Mouse (Mus musculus) hindbrain, embryonic 16.5 days (tissue): ENCODE measurements around the gene Gm36210. TPM values are rescaled to one million over a fixed set of nuclear protein-coding genes. Genes with fewer than 3 reads are reported as not detected.

ENCODE experiments used
- ATAC-seq: fragments of 200-750 bp; cut with Nextera tagmentation; 2 replicates; pipeline ENCODE4 v1.8.0; 2017; ENCODE audit warnings: moderate TSS enrichment, moderate library complexity
- H3K27ac ChIP-seq: fragments of 300-500 bp; sonication (generic); 2 replicates; pipeline ENCODE4 v1.5.1; 2014; ENCODE audit warnings: low read depth, mild to moderate bottlenecking, control low read depth, low read length, moderate library complexity
- H3K27me3 ChIP-seq: fragments of 300-500 bp; sonication (generic); replicated peaks from 2 replicates; pipeline ENCODE4 v1.6.1; 2014; ENCODE audit warnings: low read length; ENCODE audit not compliant: control insufficient read depth, insufficient read depth
- H3K36me3 ChIP-seq: fragments of 300-500 bp; sonication (generic); 2 replicates; pipeline ENCODE4 v1.6.1; 2014; ENCODE audit warnings: mild to moderate bottlenecking, low read length, moderate library complexity, mixed read lengths; ENCODE audit not compliant: control insufficient read depth, insufficient read depth
- H3K4me1 ChIP-seq: fragments of 300-500 bp; sonication (generic); 2 replicates; pipeline ENCODE4 v1.6.1; 2014; ENCODE audit warnings: low read depth, low read length; ENCODE audit not compliant: control insufficient read depth, insufficient read depth
- H3K4me2 ChIP-seq: fragments of 300-500 bp; sonication (generic); 2 replicates; pipeline ENCODE4 v1.6.1; 2014; ENCODE audit warnings: mild to moderate bottlenecking, low read length, control low read depth, moderate library complexity
- H3K4me3 ChIP-seq: fragments of 300-500 bp; sonication (generic); 2 replicates; pipeline ENCODE4 v1.5.1; 2014; ENCODE audit warnings: mild to moderate bottlenecking, low read length, control low read depth, moderate library complexity
- H3K9ac ChIP-seq: fragments of 300-500 bp; sonication (generic); 2 replicates; pipeline ENCODE4 v1.6.1; 2014; ENCODE audit warnings: low read depth, mild to moderate bottlenecking, control low read depth, low read length, moderate library complexity
- H3K9me3 ChIP-seq: fragments of 300-500 bp; sonication (generic); 2 replicates; pipeline ENCODE4 v1.6.1; 2014; ENCODE audit warnings: mild to moderate bottlenecking, low read length, moderate library complexity; ENCODE audit not compliant: control insufficient read depth
- WGBS: fragments of 180-500 bp; shearing (Covaris S2); extraction: QIAGEN DNeasy Blood & Tissue Kit; methylation state at CpG from one replicate; pipeline ENCODE4 v1.1.7; 2014; 5-methylcytosine and 5-hydroxymethylcytosine counted together
- polyA plus RNA-seq: library from polyadenylated mRNA; unstranded; fragments of >200 nt; fragmentation: Nextera tagmentation; extraction: Ambion mirVana; gene quantifications from 2 replicates; pipeline ENCODE4 v1.2.1, GENCODE M21; 2015

The Gm36210 gene
- 0.48 and 0.52 TPM in 2 replicates for polyA plus RNA-seq

DNA sequence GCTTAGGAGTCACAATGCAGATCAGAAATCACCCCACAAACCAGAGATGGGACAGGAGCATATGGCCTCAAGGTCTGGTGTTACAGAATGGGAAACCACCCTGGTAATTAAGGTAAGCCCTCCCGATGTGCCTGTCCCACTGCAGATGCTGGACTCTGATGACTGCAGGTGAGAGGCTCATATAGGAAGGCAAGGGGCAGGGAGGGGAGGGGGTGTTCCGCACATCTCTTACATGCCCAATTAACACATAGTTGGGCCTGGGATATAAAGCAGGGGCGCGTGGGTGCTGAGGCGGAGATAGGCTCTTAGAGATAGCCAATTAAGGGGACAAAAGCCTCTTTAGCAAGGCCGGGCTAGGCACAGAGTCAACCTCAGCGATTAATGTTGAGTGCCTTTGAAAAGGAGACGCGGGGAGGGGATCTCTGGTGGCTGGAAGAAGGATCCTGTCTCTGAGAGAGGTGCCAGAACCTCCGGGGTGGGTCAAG is at the start of gene Gm36210:
Gene Gm36210 (minus strand): TSS at position 51 of the 485 bp plus-strand sequence.
- no peak for ATAC-seq
- Histone ChIP-seq H3K27me3 (no peaks in the 10 kb centered on the region), H3K27ac (no peak within 1 kb of the TSS), H3K9ac (no peak within 1 kb of the TSS), H3K36me3 (no peaks in the 10 kb centered on the region), H3K9me3 (no peaks in the 10 kb centered on the region), H3K4me2 (no peak within 1 kb of the TSS), H3K4me3 (no peak within 1 kb of the TSS), H3K4me1 (no peaks in the 10 kb centered on the region)
- WGBS: 54% methylated on average over 10 of the region's 10 CpGs

DNA sequence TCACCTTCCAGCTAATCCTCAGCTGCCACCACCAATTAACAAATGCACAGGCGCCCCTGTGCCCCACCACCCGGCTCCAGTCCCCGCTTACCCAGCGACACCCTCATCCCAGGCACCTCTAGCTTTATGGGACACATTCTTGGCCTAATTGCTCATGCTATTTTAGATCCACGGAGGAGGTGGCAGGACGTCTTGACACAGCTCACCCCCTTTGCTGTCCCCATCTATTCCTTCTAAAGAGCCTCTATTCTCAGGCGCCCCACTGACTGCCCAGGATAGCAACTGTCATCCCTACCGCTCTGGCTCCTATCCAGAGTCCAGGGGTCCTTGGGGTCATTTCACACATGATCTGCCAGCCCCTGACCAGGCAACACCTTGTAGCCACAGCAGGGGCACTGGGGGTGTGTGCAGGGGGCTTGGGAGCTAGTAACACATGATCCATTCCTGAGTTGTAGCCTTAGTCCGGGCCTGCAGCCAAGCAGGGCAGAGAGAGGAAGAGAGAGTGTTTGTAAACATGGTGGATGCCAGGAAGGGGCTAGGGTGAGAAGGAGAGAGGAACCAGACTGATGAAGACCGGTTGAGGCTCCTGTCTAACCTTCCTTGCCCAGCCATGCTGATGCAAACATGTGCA is 47.6 kb upstream of the Gm36210 start:
- no peak overlapping the region for H3K27ac ChIP-seq
- no peaks in the 10 kb centered on the region for H3K4me1 ChIP-seq
- 37% methylated on average over 10 of the region's 10 CpGs for WGBS
- no peaks in the 10 kb centered on the region for H3K9me3 ChIP-seq
- no peaks in the 10 kb centered on the region for H3K36me3 ChIP-seq
- ATAC-seq: no peak
- no peak overlapping the region for H3K9ac ChIP-seq
- H3K27me3 ChIP-seq: no peaks in the 10 kb centered on the region
- no peak overlapping the region for H3K4me2 ChIP-seq
- no peak overlapping the region for H3K4me3 ChIP-seq

DNA sequence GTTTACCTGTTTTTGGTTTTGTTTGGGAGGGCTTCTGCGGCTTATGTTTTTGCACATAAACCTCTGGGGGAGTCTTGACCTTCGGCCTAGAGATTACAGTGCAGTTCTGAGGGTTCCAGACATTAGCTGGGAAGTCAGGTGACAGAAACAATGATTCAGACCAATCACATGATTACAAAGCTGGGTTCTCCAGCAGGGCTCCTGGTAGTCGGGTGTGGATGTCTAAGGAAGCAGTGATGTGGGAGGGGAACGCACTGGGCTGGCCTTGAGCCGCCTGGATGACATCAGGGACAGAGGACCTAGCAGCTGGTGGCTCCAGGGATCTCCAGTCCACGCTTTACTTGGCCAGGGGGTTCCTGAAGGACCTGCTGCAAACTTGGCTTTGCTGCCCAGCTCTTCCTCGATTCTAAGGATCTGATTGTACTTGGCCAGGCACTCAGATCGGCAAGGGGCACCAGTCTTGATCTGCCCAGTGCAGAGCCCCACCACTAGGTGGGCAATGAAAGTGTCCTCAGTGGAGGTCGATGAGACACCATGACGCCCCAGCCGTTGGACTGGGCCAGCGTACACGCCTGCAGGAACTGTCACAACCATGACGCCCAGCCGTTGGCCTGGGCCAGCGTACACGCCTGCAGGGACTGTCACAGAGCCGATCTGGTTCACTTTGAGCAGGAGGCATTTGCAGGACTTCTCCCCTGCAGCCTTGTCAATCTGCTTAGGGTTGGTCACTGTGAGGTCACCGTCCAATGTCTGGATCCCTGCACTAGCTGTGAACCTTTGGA is 44.4 kb upstream of the Gm36210 start:
- ATAC-seq: no peak
- no peaks in the 10 kb centered on the region for H3K36me3 ChIP-seq
- WGBS: 85% methylated on average over 19 of the region's 19 CpGs
- H3K4me3 ChIP-seq: no peak overlapping the region
- H3K4me2 ChIP-seq: no peak overlapping the region
- H3K27ac ChIP-seq: no peak overlapping the region
- H3K9me3 ChIP-seq: no peaks in the 10 kb centered on the region
- H3K27me3 ChIP-seq: no peaks in the 10 kb centered on the region
- no peaks in the 10 kb centered on the region for H3K4me1 ChIP-seq
- no peak overlapping the region for H3K9ac ChIP-seq

DNA sequence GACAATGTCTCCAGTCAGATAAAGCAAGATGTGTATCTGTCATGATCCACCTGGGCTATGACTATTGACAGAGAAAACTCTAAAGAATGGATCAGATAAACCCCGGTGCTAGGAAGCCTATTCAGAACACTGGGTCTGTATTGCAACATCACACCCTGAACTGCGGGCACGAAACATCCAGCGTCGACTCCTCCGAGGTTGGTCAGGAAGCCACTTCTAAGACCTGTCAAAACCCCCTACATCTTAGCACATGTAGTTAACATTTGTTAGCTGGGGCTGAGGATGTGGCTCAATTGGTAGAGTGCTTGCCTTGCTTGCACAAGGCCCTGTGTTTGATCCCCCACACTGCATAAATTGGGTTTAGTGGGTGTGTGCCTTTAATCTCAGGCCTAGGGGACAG is 42.1 kb upstream of the Gm36210 start:
- H3K9ac ChIP-seq: no peak overlapping the region
- no peak for ATAC-seq
- no peak overlapping the region for H3K4me3 ChIP-seq
- H3K4me2 ChIP-seq: no peak overlapping the region
- no peaks in the 10 kb centered on the region for H3K9me3 ChIP-seq
- no peaks in the 10 kb centered on the region for H3K27me3 ChIP-seq
- H3K36me3 ChIP-seq: no peaks in the 10 kb centered on the region
- WGBS: 80% methylated on average over 6 of the region's 6 CpGs
- no peak overlapping the region for H3K27ac ChIP-seq
- H3K4me1 ChIP-seq: no peaks in the 10 kb centered on the region; the same call in 1 of the 2 replicates

DNA sequence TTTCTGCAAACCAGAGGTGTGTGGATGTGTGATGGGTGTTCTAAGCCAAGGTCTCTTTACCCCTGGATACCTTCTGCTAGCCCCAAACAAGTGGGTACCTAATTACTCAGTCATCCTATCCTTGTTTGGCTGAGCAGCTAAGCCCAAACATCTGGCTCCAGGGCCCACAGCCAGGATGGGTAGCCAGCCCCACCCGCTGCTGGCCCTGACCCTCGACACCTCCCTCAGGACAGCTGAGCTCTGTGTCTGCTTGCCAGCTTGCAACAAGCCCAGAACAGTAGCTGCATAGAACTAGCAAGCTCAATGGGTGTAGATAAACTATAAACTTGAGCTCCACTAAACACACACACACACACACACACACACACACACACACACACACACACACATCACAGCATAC is 41.5 kb upstream of the Gm36210 start:
- H3K4me2 ChIP-seq: no peak overlapping the region
- H3K9me3 ChIP-seq: no peaks in the 10 kb centered on the region
- H3K9ac ChIP-seq: no peak overlapping the region
- no peak overlapping the region for H3K4me3 ChIP-seq
- ATAC-seq: no peak
- H3K36me3 ChIP-seq: no peaks in the 10 kb centered on the region
- 64% methylated on average over 2 of the region's 2 CpGs for WGBS
- H3K27ac ChIP-seq: no peak overlapping the region
- H3K4me1 ChIP-seq: no peaks in the 10 kb centered on the region; the same call in 1 of the 2 replicates
- H3K27me3 ChIP-seq: no peaks in the 10 kb centered on the region

DNA sequence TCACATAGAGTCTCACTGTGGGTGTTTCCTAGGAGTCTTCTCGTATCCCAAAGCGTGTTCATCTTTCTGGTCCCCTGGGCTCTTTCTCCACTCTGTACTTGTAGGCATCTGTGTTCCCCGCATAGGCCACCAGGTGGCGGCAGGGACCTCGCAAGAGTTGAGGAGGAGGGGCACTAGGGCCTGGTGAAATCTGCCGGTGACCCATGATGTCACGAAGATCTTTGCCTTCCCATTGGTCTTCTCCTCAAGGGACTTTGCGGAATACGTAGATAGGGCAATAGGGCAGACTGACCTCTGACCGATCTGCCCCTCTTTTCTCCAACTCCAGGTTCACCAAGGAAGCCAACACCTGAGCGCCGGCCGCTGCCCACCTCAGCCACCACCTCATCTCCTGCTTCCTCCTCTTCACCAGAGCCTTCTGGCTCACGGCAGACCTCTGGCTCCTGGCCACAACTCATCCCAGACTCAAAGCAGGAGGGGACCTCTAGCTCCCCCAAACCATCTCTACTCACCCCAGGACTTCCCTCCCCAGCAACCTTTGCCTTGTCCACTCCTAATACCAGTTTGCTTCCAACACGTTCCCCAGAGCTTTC is 37.0 kb upstream of the Gm36210 start:
- H3K9me3 ChIP-seq: no peaks in the 10 kb centered on the region
- ATAC-seq: peak; percentile 78
- H3K4me3 ChIP-seq: peak overlapping the region; percentile 38
- H3K27me3 ChIP-seq: no peaks in the 10 kb centered on the region
- H3K27ac ChIP-seq: no peak overlapping the region
- WGBS: 19% methylated on average over 15 of the region's 15 CpGs
- H3K9ac ChIP-seq: no peak overlapping the region
- H3K4me2 ChIP-seq: peak overlapping the region; percentile 54
- H3K4me1 ChIP-seq: no peaks in the 10 kb centered on the region; the same call in 1 of the 2 replicates
- H3K36me3 ChIP-seq: no peaks in the 10 kb centered on the region

DNA sequence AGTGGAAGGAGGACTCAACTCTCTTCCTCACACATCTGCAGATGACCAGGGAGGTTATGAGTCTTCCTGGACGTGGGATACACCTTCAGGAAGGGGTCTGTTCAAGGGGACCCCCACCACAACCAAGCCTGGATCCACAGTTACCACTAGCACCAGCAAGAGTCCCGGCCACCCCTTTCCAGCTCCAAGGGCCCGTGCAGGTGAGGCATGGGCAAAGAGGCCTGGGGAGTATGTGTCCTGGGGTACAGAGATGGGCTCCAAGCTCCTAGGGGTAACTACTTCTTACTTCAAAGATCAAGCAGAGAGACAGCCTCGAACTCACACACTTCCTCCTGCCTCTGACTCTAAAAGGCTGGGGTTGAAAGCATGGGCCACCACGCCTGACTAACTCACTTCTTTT is 36.4 kb upstream of the Gm36210 start:
- no peaks in the 10 kb centered on the region for H3K36me3 ChIP-seq
- H3K27ac ChIP-seq: no peak overlapping the region
- H3K4me3 ChIP-seq: no peak overlapping the region
- ATAC-seq: 0 out of 2 replicates have a peak, but pooled peaks have one; percentile 7
- WGBS: 59% methylated on average over 5 of the region's 5 CpGs
- no peaks in the 10 kb centered on the region for H3K27me3 ChIP-seq
- H3K4me2 ChIP-seq: no peak overlapping the region
- no peak overlapping the region for H3K9ac ChIP-seq
- no peaks in the 10 kb centered on the region for H3K9me3 ChIP-seq
- H3K4me1 ChIP-seq: no peaks in the 10 kb centered on the region; the same call in 1 of the 2 replicates

DNA sequence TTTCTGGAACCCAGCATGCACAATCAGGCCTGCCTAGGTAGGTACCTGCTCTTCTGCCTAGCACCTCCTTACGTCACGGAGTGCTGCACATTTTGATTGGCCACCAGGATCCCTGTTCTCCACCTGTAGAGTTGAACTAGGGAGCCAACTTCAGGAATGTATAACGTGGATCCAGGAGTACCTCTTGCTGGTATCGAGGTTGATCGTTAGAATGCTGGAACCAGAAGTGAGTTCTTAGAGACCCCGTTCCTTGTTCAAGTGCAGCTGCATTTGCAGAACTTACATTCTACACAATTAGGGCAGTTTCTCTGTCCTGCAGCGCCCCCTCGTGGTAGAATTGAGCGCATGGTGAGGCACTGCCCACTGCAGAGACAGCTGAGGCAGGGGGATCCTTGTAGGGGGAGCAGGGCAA is 33.8 kb upstream of the Gm36210 start:
- Histone ChIP-seq H3K4me2 (no peak overlapping the region), H3K9me3 (no peaks in the 10 kb centered on the region), H3K4me1 (no peaks in the 10 kb centered on the region; the same call in 1 of the 2 replicates), H3K27me3 (no peaks in the 10 kb centered on the region), H3K36me3 (no peaks in the 10 kb centered on the region), H3K4me3 (no peak overlapping the region), H3K27ac (no peak overlapping the region), H3K9ac (no peak overlapping the region)
- peak; percentile 72; the same call in 1 of the 2 replicates for ATAC-seq
- WGBS: 22% methylated on average over 9 of the region's 9 CpGs

DNA sequence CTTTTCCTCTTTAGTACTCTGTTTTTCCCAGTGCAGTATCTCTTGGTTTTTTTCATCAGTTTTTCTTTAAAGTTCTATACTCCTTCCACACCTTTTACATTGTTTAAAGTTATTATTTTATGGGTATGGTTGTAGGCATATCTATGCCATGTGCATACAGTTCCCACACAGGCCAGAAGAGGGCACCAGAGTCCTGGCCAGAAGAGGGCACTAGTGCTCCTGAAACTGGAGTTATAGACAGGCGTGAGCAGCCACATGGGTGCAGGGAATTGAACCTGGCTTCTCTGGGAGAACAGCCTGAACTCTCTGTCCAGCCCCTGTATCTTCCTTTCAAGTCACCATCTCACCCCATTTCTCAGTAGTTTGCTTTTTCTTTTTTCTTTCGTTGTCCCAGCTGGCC is 32.1 kb upstream of the Gm36210 start:
- Histone ChIP-seq H3K9ac (no peak overlapping the region), H3K9me3 (no peaks in the 10 kb centered on the region), H3K4me2 (no peak overlapping the region), H3K4me1 (no peaks in the 10 kb centered on the region; the same call in 1 of the 2 replicates), H3K27me3 (no peaks in the 10 kb centered on the region), H3K36me3 (no peaks in the 10 kb centered on the region), H3K4me3 (no peak overlapping the region), H3K27ac (no peak overlapping the region)
- no peak for ATAC-seq
- 34% methylated on average over 2 of the region's 2 CpGs for WGBS
